Mouse (Mus musculus): ENCODE results near the gene Gbp3. TPM values are rescaled to one million over a fixed set of nuclear protein-coding genes. Genes with fewer than 3 reads are reported as not detected.

Gbp3 gene
- polyA plus RNA-seq, 1 experiment from 2014 or later, result 0.60 TPM

GRCm38 (mm10) chr3:142577108-142577507 lies 17.3 kb downstream of the Gbp3 start:
- Histone ChIP-seq H3K4me1 (replicated peaks; ENCODE audit: control insufficient read depth, insufficient read depth, low read length) (no peaks in the 10 kb centered on the region), H3K27ac (ENCODE audit: low read length) (no peak overlapping the region), H3K9me3 (ENCODE audit: control insufficient read depth, low read length) (no peaks in the 10 kb centered on the region), H3K36me3 (ENCODE audit: control insufficient read depth, insufficient read depth) (no peaks in the 10 kb centered on the region), H3K4me2 (ENCODE audit: low read length) (no peak overlapping the region), H3K27me3 (replicated peaks; ENCODE audit: control insufficient read depth, insufficient read depth, low read length) (no peaks in the 10 kb centered on the region), H3K4me3 (replicated peaks; ENCODE audit: low read length) (no peak overlapping the region), H3K9ac (replicated peaks; ENCODE audit: low read depth, low read length) (no peak overlapping the region)
- no peak for ATAC-seq
- 92% methylated on average over 3 of the region's 3 CpGs for WGBS

- Histone ChIP-seq H3K27me3 (replicated peaks; ENCODE audit: control insufficient read depth, insufficient read depth, low read length) (no peaks in the 10 kb centered on the region), H3K9me3 (ENCODE audit: control insufficient read depth, low read length) (no peaks in the 10 kb centered on the region), H3K36me3 (ENCODE audit: control insufficient read depth, insufficient read depth) (no peaks in the 10 kb centered on the region), H3K9ac (replicated peaks; ENCODE audit: low read depth, low read length) (no peak overlapping the region), H3K4me1 (replicated peaks; ENCODE audit: control insufficient read depth, insufficient read depth, low read length) (no peaks in the 10 kb centered on the region), H3K4me3 (replicated peaks; ENCODE audit: low read length) (no peak overlapping the region), H3K4me2 (ENCODE audit: low read length) (no peak overlapping the region), H3K27ac (ENCODE audit: low read length) (no peak overlapping the region)
- ATAC-seq, result no peak
- 91% methylated on average over 4 of the region's 4 CpGs for WGBS
Measured at GRCm38 (mm10) chr3:142578342-142578741, 18.5 kb downstream of the Gbp3 start.

GRCm38 (mm10) chr3:142583067-142583466 lies 23.2 kb downstream of the Gbp3 start:
- Histone ChIP-seq H3K27ac (ENCODE audit: low read length) (no peak overlapping the region), H3K27me3 (replicated peaks; ENCODE audit: control insufficient read depth, insufficient read depth, low read length) (no peaks in the 10 kb centered on the region), H3K4me1 (replicated peaks; ENCODE audit: control insufficient read depth, insufficient read depth, low read length) (no peaks in the 10 kb centered on the region), H3K9ac (replicated peaks; ENCODE audit: low read depth, low read length) (no peak overlapping the region), H3K9me3 (ENCODE audit: control insufficient read depth, low read length) (no peaks in the 10 kb centered on the region), H3K4me3 (replicated peaks; ENCODE audit: low read length) (no peak overlapping the region), H3K4me2 (ENCODE audit: low read length) (no peak overlapping the region), H3K36me3 (ENCODE audit: control insufficient read depth, insufficient read depth) (no peaks in the 10 kb centered on the region)
- no peak for ATAC-seq
- 92% methylated on average over 4 of the region's 4 CpGs for WGBS

GRCm38 (mm10) chr3:142587386-142587785 lies 27.6 kb downstream of the Gbp3 start:
- Histone ChIP-seq H3K9ac (replicated peaks; ENCODE audit: low read depth, low read length) (no peak overlapping the region), H3K4me1 (replicated peaks; ENCODE audit: control insufficient read depth, insufficient read depth, low read length) (no peaks in the 10 kb centered on the region)
- no peak for ATAC-seq

GRCm38 (mm10) chr3:142588888-142589287 lies 29.1 kb downstream of the Gbp3 start:
- ATAC-seq, result no peak
- Histone ChIP-seq H3K9me3 (ENCODE audit: control insufficient read depth, low read length) (no peaks in the 10 kb centered on the region), H3K27ac (ENCODE audit: low read length) (no peak overlapping the region), H3K36me3 (ENCODE audit: control insufficient read depth, insufficient read depth) (no peaks in the 10 kb centered on the region), H3K4me2 (ENCODE audit: low read length) (no peak overlapping the region), H3K4me1 (replicated peaks; ENCODE audit: control insufficient read depth, insufficient read depth, low read length) (no peaks in the 10 kb centered on the region), H3K27me3 (replicated peaks; ENCODE audit: control insufficient read depth, insufficient read depth, low read length) (no peaks in the 10 kb centered on the region), H3K4me3 (replicated peaks; ENCODE audit: low read length) (no peak overlapping the region), H3K9ac (replicated peaks; ENCODE audit: low read depth, low read length) (no peak overlapping the region)
- WGBS, result 64% methylated on average over 2 of the region's 2 CpGs

More at GRCm38 (mm10) chr3:142587386-142587785, 27.6 kb downstream of the Gbp3 start:
- H3K27ac ChIP-seq (ENCODE audit: low read length), result no peak overlapping the region
- no peaks in the 10 kb centered on the region for H3K36me3 ChIP-seq (ENCODE audit: control insufficient read depth, insufficient read depth)
- no peak overlapping the region for H3K4me3 ChIP-seq (replicated peaks; ENCODE audit: low read length)
- H3K4me2 ChIP-seq (ENCODE audit: low read length), result no peak overlapping the region
- H3K27me3 ChIP-seq (replicated peaks; ENCODE audit: control insufficient read depth, insufficient read depth, low read length), result no peaks in the 10 kb centered on the region
- H3K9me3 ChIP-seq (ENCODE audit: control insufficient read depth, low read length), result no peaks in the 10 kb centered on the region

- Histone ChIP-seq H3K36me3 (ENCODE audit: control insufficient read depth, insufficient read depth) (no peaks in the 10 kb centered on the region), H3K9ac (replicated peaks; ENCODE audit: low read depth, low read length) (no peak overlapping the region), H3K27ac (ENCODE audit: low read length) (no peak overlapping the region), H3K27me3 (replicated peaks; ENCODE audit: control insufficient read depth, insufficient read depth, low read length) (no peaks in the 10 kb centered on the region), H3K4me3 (replicated peaks; ENCODE audit: low read length) (no peak overlapping the region), H3K4me2 (ENCODE audit: low read length) (no peak overlapping the region), H3K9me3 (ENCODE audit: control insufficient read depth, low read length) (no peaks in the 10 kb centered on the region), H3K4me1 (replicated peaks; ENCODE audit: control insufficient read depth, insufficient read depth, low read length) (no peaks in the 10 kb centered on the region)
- ATAC-seq, result no peak
- WGBS, result 93% methylated on average over 4 of the region's 4 CpGs
Measured at GRCm38 (mm10) chr3:142590431-142591067, 30.7 kb downstream of the Gbp3 start.

GRCm38 (mm10) chr3:142594547-142594946 lies 34.7 kb downstream of the Gbp3 start, which contains the start of gene Gbp2b:
TSS of gene Gbp2b (plus strand) at chr3:142594847.
- H3K27me3 ChIP-seq (replicated peaks; ENCODE audit: control insufficient read depth, insufficient read depth, low read length), result no peaks in the 10 kb centered on the region
- no peaks in the 10 kb centered on the region for H3K4me1 ChIP-seq (replicated peaks; ENCODE audit: control insufficient read depth, insufficient read depth, low read length)
- no peaks in the 10 kb centered on the region for H3K36me3 ChIP-seq (ENCODE audit: control insufficient read depth, insufficient read depth)
- H3K4me2 ChIP-seq (ENCODE audit: low read length), result no peak within 1 kb of the TSS
- H3K9ac ChIP-seq (replicated peaks; ENCODE audit: low read depth, low read length), result no peak within 1 kb of the TSS
- WGBS, result 83% methylated on average over 1 of the region's 1 CpGs
- ATAC-seq, result no peak
- H3K4me3 ChIP-seq (replicated peaks; ENCODE audit: low read length), result no peak within 1 kb of the TSS
- H3K27ac ChIP-seq (ENCODE audit: low read length), result no peak within 1 kb of the TSS
- no peaks in the 10 kb centered on the region for H3K9me3 ChIP-seq (ENCODE audit: control insufficient read depth, low read length)

GRCm38 (mm10) chr3:142597923-142598322 lies 38.1 kb downstream of the Gbp3 start:
- 82% methylated on average over 3 of the region's 3 CpGs for WGBS
- Histone ChIP-seq H3K4me3 (replicated peaks; ENCODE audit: low read length) (no peak overlapping the region), H3K36me3 (ENCODE audit: control insufficient read depth, insufficient read depth) (no peaks in the 10 kb centered on the region), H3K27ac (ENCODE audit: low read length) (no peak overlapping the region), H3K4me1 (replicated peaks; ENCODE audit: control insufficient read depth, insufficient read depth, low read length) (no peaks in the 10 kb centered on the region), H3K27me3 (replicated peaks; ENCODE audit: control insufficient read depth, insufficient read depth, low read length) (no peaks in the 10 kb centered on the region), H3K9ac (replicated peaks; ENCODE audit: low read depth, low read length) (no peak overlapping the region), H3K4me2 (ENCODE audit: low read length) (no peak overlapping the region), H3K9me3 (ENCODE audit: control insufficient read depth, low read length) (no peaks in the 10 kb centered on the region)
- ATAC-seq, result no peak

- no peak for ATAC-seq
- no peak overlapping the region for H3K4me3 ChIP-seq (replicated peaks; ENCODE audit: low read length)
- no peaks in the 10 kb centered on the region for H3K4me1 ChIP-seq (replicated peaks; ENCODE audit: control insufficient read depth, insufficient read depth, low read length)
- no peaks in the 10 kb centered on the region for H3K9me3 ChIP-seq (ENCODE audit: control insufficient read depth, low read length)
- H3K4me2 ChIP-seq (ENCODE audit: low read length), result no peak overlapping the region
- no peak overlapping the region for H3K9ac ChIP-seq (replicated peaks; ENCODE audit: low read depth, low read length)
- no peaks in the 10 kb centered on the region for H3K36me3 ChIP-seq (ENCODE audit: control insufficient read depth, insufficient read depth)
- no peaks in the 10 kb centered on the region for H3K27me3 ChIP-seq (replicated peaks; ENCODE audit: control insufficient read depth, insufficient read depth, low read length)
- H3K27ac ChIP-seq (ENCODE audit: low read length), result no peak overlapping the region
Measured at GRCm38 (mm10) chr3:142601675-142602074, 41.8 kb downstream of the Gbp3 start.

- WGBS, result 75% methylated on average over 3 of the region's 3 CpGs
- H3K4me3 ChIP-seq (replicated peaks; ENCODE audit: low read length), result no peak overlapping the region
- H3K36me3 ChIP-seq (ENCODE audit: control insufficient read depth, insufficient read depth), result no peaks in the 10 kb centered on the region
- no peak for ATAC-seq
- H3K27ac ChIP-seq (ENCODE audit: low read length), result no peak overlapping the region
- no peak overlapping the region for H3K4me2 ChIP-seq (ENCODE audit: low read length)
- H3K27me3 ChIP-seq (replicated peaks; ENCODE audit: control insufficient read depth, insufficient read depth, low read length), result no peaks in the 10 kb centered on the region
- H3K9me3 ChIP-seq (ENCODE audit: control insufficient read depth, low read length), result no peaks in the 10 kb centered on the region
- no peak overlapping the region for H3K9ac ChIP-seq (replicated peaks; ENCODE audit: low read depth, low read length)
- no peaks in the 10 kb centered on the region for H3K4me1 ChIP-seq (replicated peaks; ENCODE audit: control insufficient read depth, insufficient read depth, low read length)
Measured at GRCm38 (mm10) chr3:142618658-142619057, 58.8 kb downstream of the Gbp3 start.

All from forebrain, embryonic 16.5 days (tissue).